Mouse (Mus musculus) MEL (cell line): ENCODE data around the gene Cmya5. TPM values are rescaled to one million over a fixed set of nuclear protein-coding genes. Genes with fewer than 3 reads are reported as not detected.
"Not testable (repeated sequence)": the region's sequence is repeated elsewhere in the genome, so short reads cannot be mapped to it uniquely, and the experiment has no call there.

ENCODE experiments used
- DNase-seq: peaks from one replicate; pipeline ENCODE4 v3.0.0; 2011; ENCODE audit warnings: low read depth, low spot score
- H3K27ac ChIP-seq: 2 replicates; pipeline ENCODE4 v1.5.1; 2012; ENCODE audit warnings: low read depth, mild to moderate bottlenecking, control low read depth, low read length, moderate library complexity; ENCODE audit not compliant: control insufficient read depth
- H3K27me3 ChIP-seq, 2 experiments: fragments of 150-350 bp in 1 of 2; sonication (generic) in 1 of 2; 2 replicates each; pipeline ENCODE4 v1.6.1; 2012; ENCODE audit warnings: low read length in 2 of 2, mild to moderate bottlenecking in 2 of 2, improper control_type of control experiment in 1 of 2, moderate library complexity in 1 of 2; ENCODE audit not compliant: insufficient read depth in 2 of 2, control insufficient read depth in 1 of 2
- H3K36me3 ChIP-seq, 2 experiments: 2 replicates each; pipeline ENCODE4 v1.6.1; 2012 to 2014; ENCODE audit warnings: low read length in 2 of 2, improper control_type of control experiment in 1 of 2, inconsistent platforms in 1 of 2, mild to moderate bottlenecking in 1 of 2; ENCODE audit not compliant: insufficient read depth in 2 of 2, control insufficient read depth in 1 of 2
- H3K4me1 ChIP-seq, 2 experiments: fragments of 150-350 bp in 1 of 2; sonication (generic) in 1 of 2; 2 replicates each; pipeline ENCODE4 v1.6.1; 2012; ENCODE audit warnings: low read length in 2 of 2, improper control_type of control experiment in 1 of 2, mild to moderate bottlenecking in 1 of 2; ENCODE audit not compliant: insufficient read depth in 2 of 2, control insufficient read depth in 1 of 2
- H3K4me3 ChIP-seq, 2 experiments: fragments of 150-350 bp in 1 of 2; sonication (generic) in 1 of 2; 2 replicates each; pipeline ENCODE4 v1.5.1; 2012; ENCODE audit warnings: low read depth in 2 of 2, low read length in 2 of 2, mild to moderate bottlenecking in 2 of 2, moderate library complexity in 2 of 2, control low read depth in 1 of 2, improper control_type of control experiment in 1 of 2; ENCODE audit not compliant: control insufficient read depth in 1 of 2, insufficient read depth in 1 of 2
- H3K79me2 ChIP-seq: 2 replicates; pipeline ENCODE4 v1.6.1; 2012; ENCODE audit warnings: mild to moderate bottlenecking, low read length, moderate library complexity; ENCODE audit not compliant: control insufficient read depth, poor library complexity, insufficient read depth
- H3K9ac ChIP-seq: 2 replicates; pipeline ENCODE4 v1.6.1; 2012; ENCODE audit warnings: low read depth, mild to moderate bottlenecking, control low read depth, low read length, moderate library complexity; ENCODE audit not compliant: control insufficient read depth, poor library complexity, severe bottlenecking
- H3K9me3 ChIP-seq: fragments of 150-350 bp; sonication (generic); replicated peaks from 2 replicates; pipeline ENCODE4 v1.6.1; 2012; ENCODE audit warnings: mild to moderate bottlenecking, low read length, improper control_type of control experiment, moderate library complexity; ENCODE audit not compliant: insufficient read depth
- CHD1 ChIP-seq: IDR thresholded peaks from 2 replicates; pipeline ENCODE4 v1.6.1; 2012; ENCODE audit warnings: low read depth, mild to moderate bottlenecking, inconsistent platforms, low read length, improper control_type of control experiment
- E2F4 ChIP-seq: IDR thresholded peaks from 2 replicates; pipeline ENCODE4 v1.6.1; 2011; ENCODE audit warnings: low read depth, low read length, improper control_type of control experiment, borderline replicate concordance
- GABPA ChIP-seq: IDR thresholded peaks from 2 replicates; pipeline ENCODE4 v1.6.1; 2012; ENCODE audit warnings: low read depth, mild to moderate bottlenecking, inconsistent platforms, low read length, improper control_type of control experiment, moderate library complexity
- GATA1 ChIP-seq: IDR thresholded peaks from 2 replicates; pipeline ENCODE4 v1.6.1; 2011; ENCODE audit warnings: low read depth, low read length, improper control_type of control experiment
- HCFC1 ChIP-seq: IDR thresholded peaks from 2 replicates; pipeline ENCODE4 v1.6.1; 2012; ENCODE audit warnings: low read depth, mild to moderate bottlenecking, inconsistent platforms, low read length, improper control_type of control experiment, moderate library complexity
- MAFK ChIP-seq: IDR thresholded peaks from 2 replicates; pipeline ENCODE4 v1.6.1; 2011; ENCODE audit warnings: low read depth, mild to moderate bottlenecking, low read length, improper control_type of control experiment, borderline replicate concordance
- MAX ChIP-seq: IDR thresholded peaks from 2 replicates; pipeline ENCODE4 v1.6.1; 2011; ENCODE audit warnings: low read length, improper control_type of control experiment
- MAZ ChIP-seq: IDR thresholded peaks from 2 replicates; pipeline ENCODE4 v1.6.1; 2012; ENCODE audit warnings: low read depth, mild to moderate bottlenecking, inconsistent platforms, low read length, improper control_type of control experiment
- MEF2A ChIP-seq: IDR thresholded peaks from 2 replicates; pipeline ENCODE4 v1.6.1; 2014; ENCODE audit warnings: low read depth, mild to moderate bottlenecking, inconsistent platforms, low read length, improper control_type of control experiment; ENCODE audit not compliant: poor library complexity, insufficient replicate concordance, severe bottlenecking; ENCODE audit errors: extremely low read depth
- MXI1 ChIP-seq: IDR thresholded peaks from 2 replicates; pipeline ENCODE4 v1.6.1; 2011; ENCODE audit warnings: mild to moderate bottlenecking, low read depth, low read length, improper control_type of control experiment
- MYC ChIP-seq: IDR thresholded peaks from 2 replicates; pipeline ENCODE4 v1.6.1; 2011; ENCODE audit warnings: low read depth, mild to moderate bottlenecking, low read length, improper control_type of control experiment, moderate library complexity
- NELFE ChIP-seq: IDR thresholded peaks from 2 replicates; pipeline ENCODE4 v1.6.1; 2011; ENCODE audit warnings: low read depth, low read length, improper control_type of control experiment
- POLR2A ChIP-seq, 2 experiments: IDR thresholded peaks; 2 replicates each; pipeline ENCODE4 v1.6.1; 2011 to 2012; ENCODE audit warnings: low read length in 2 of 2, mild to moderate bottlenecking in 2 of 2, control low read depth in 1 of 2, improper control_type of control experiment in 1 of 2, low read depth in 1 of 2, moderate library complexity in 1 of 2; ENCODE audit not compliant: control insufficient read depth in 1 of 2, insufficient read depth in 1 of 2, poor library complexity in 1 of 2
- POLR2AphosphoS5 ChIP-seq: IDR thresholded peaks from 2 replicates; pipeline ENCODE4 v1.6.1; 2012; ENCODE audit warnings: low read depth, borderline replicate concordance, mild to moderate bottlenecking, inconsistent platforms, low read length, moderate library complexity, mixed read lengths
- RCOR1 ChIP-seq: IDR thresholded peaks from 2 replicates; pipeline ENCODE4 v1.6.1; 2012; ENCODE audit warnings: low read depth, mild to moderate bottlenecking, inconsistent platforms, low read length, improper control_type of control experiment
- SIN3A ChIP-seq: IDR thresholded peaks from 2 replicates; pipeline ENCODE4 v1.6.1; 2012; ENCODE audit warnings: low read length, improper control_type of control experiment, inconsistent platforms
- SMC3 ChIP-seq: IDR thresholded peaks from 2 replicates; pipeline ENCODE4 v1.6.1; 2011; ENCODE audit warnings: low read depth, low read length, improper control_type of control experiment
- TAL1 ChIP-seq: IDR thresholded peaks from 2 replicates; pipeline ENCODE4 v1.6.1; 2012; ENCODE audit warnings: mild to moderate bottlenecking, inconsistent platforms, low read length, moderate library complexity, mixed read lengths
- TBP ChIP-seq: IDR thresholded peaks from 2 replicates; pipeline ENCODE4 v1.8.0; 2011; ENCODE audit warnings: low read depth, low read length, improper control_type of control experiment
- USF2 ChIP-seq, 2 experiments: IDR thresholded peaks; 2 replicates each; pipeline ENCODE4 v1.6.1; 2011 to 2012; ENCODE audit warnings: improper control_type of control experiment in 2 of 2, low read length in 2 of 2, borderline replicate concordance in 1 of 2, inconsistent platforms in 1 of 2, low read depth in 1 of 2, mild to moderate bottlenecking in 1 of 2; ENCODE audit not compliant: insufficient read depth in 1 of 2
- ZMIZ1 ChIP-seq: IDR thresholded peaks from 2 replicates; pipeline ENCODE4 v1.6.1; 2012; ENCODE audit warnings: low read depth, mild to moderate bottlenecking, inconsistent platforms, low read length, improper control_type of control experiment, moderate library complexity
- ZNF384 ChIP-seq: IDR thresholded peaks from 2 replicates; pipeline ENCODE4 v1.6.1; 2012; ENCODE audit warnings: low read depth, mild to moderate bottlenecking, inconsistent platforms, low read length, improper control_type of control experiment
- polyA plus RNA-seq, 2 experiments: library from polyadenylated mRNA; stranded (reverse) in 1 of 2; unstranded in 1 of 2; fragments of >175 nt in 1 of 2; fragments of >200 nt in 1 of 2; gene quantifications; 2 replicates each; pipeline versions ENCODE4 v1.2.1 to v1.2.4; 2012; ENCODE audit warnings: low replicate concordance in 2 of 2, low read depth in 1 of 2; ENCODE audit not compliant: insufficient read length in 2 of 2, insufficient read depth in 1 of 2, missing spikeins in 1 of 2
- total RNA-seq: library from RNA; depleted of rRNA; stranded (reverse); fragments of 300-350 nt; gene quantifications from 2 replicates; pipeline ENCODE4 v1.2.3, GENCODE M21; 2012

Gene Cmya5
- total and polyA plus RNA-seq, 3 experiments: under 0.01 TPM; not detected in 2

- TF ChIP-seq ZNF384 (peak; percentile 98), ZMIZ1 (peak; percentile 66; the same call in 1 of the 2 replicates), SIN3A (peak; percentile 92), MAX (peak; percentile 63; the same call in 1 of the 2 replicates), MYC (peak; percentile 66; the same call in 1 of the 2 replicates)
- TF ChIP-seq, all 39 proteins: peak for 24
Measured at GRCm38 (mm10) chr13:93191831-93192645, 47.5 kb upstream of the Cmya5 start, which contains the start of gene Tent2 (continued).

GRCm38 (mm10) chr13:93189416-93189815, 44.9 kb upstream of the Cmya5 start:
- H3K9me3 ChIP-seq: no peaks in the 10 kb centered on the region
- H3K79me2 ChIP-seq: peaks cover 34% of the 10 kb centered on the region
- peaks cover 6 to 23% of the 10 kb centered on the region in 2 experiments for H3K36me3 ChIP-seq
- H3K4me3 ChIP-seq: no peak overlapping the region
- no peak for TF ChIP-seq MXI1
- no peak for TF ChIP-seq MAZ
- no peak for TF ChIP-seq SMC3
- no peak for TF ChIP-seq POLR2AphosphoS5
- no peak for TF ChIP-seq MAFK
- no peak for TF ChIP-seq E2F4
- no peak for TF ChIP-seq POLR2A (IDR thresholded peaks at IDR 0.05; ENCODE audit: control insufficient read depth in 1 of 2, insufficient read depth in 1 of 2, low read depth in 1 of 2, low read length in 2 of 2, poor library complexity in 1 of 2)
- TF ChIP-seq HCFC1: no peak
- no peak for TF ChIP-seq TAL1
- TF ChIP-seq CHD1: no peak
- TF ChIP-seq GABPA: no peak
- H3K27me3 ChIP-seq: no peaks in the 10 kb centered on the region
- H3K27ac ChIP-seq: no peak overlapping the region
- no peak for DNase-seq
- H3K4me1 ChIP-seq: peaks cover 6 to 10% of the 10 kb centered on the region in 2 experiments
- no peak overlapping the region for H3K9ac ChIP-seq

- Histone ChIP-seq H3K4me3 (no peak overlapping the region), H3K4me1 (peaks cover 6 to 10% of the 10 kb centered on the region in 2 experiments), H3K27ac (no peak overlapping the region), H3K27me3 (no peaks in the 10 kb centered on the region), H3K9ac (no peak overlapping the region), H3K9me3 (no peaks in the 10 kb centered on the region), H3K79me2 (peaks cover 34% of the 10 kb centered on the region), H3K36me3 (peaks cover 9 to 23% of the 10 kb centered on the region in 2 experiments)
- no peak for TF ChIP-seq GATA1
- TF ChIP-seq USF2 (IDR thresholded peaks at IDR 0.05; ENCODE audit: borderline replicate concordance in 1 of 2, insufficient read depth in 1 of 2, low read depth in 1 of 2, low read length in 2 of 2): no peak
- no peak for TF ChIP-seq TBP
- TF ChIP-seq RCOR1: no peak
- no peak for TF ChIP-seq MAZ
- no peak for TF ChIP-seq NELFE
- no peak for TF ChIP-seq MEF2A
- DNase-seq: no peak
Measured at GRCm38 (mm10) chr13:93188738-93189137, 44.2 kb upstream of the Cmya5 start.

GRCm38 (mm10) chr13:93187792-93188191, 43.3 kb upstream of the Cmya5 start:
- peaks cover 6 to 10% of the 10 kb centered on the region in 2 experiments for H3K4me1 ChIP-seq
- H3K27ac ChIP-seq, H3K27me3 ChIP-seq, H3K9ac ChIP-seq, H3K9me3 ChIP-seq, H3K4me3 ChIP-seq: not testable (repeated sequence)
- peaks cover 13 to 21% of the 10 kb centered on the region in 2 experiments for H3K36me3 ChIP-seq
- DNase-seq: peak; percentile 16
- peaks cover 34% of the 10 kb centered on the region for H3K79me2 ChIP-seq
